Mouse (Mus musculus): ENCODE measurements around the gene Ift52.
"Not testable (repeated sequence)": the region's sequence is repeated elsewhere in the genome, so short reads cannot be mapped to it uniquely, and the experiment has no call there.

The Ift52 gene

DNA sequence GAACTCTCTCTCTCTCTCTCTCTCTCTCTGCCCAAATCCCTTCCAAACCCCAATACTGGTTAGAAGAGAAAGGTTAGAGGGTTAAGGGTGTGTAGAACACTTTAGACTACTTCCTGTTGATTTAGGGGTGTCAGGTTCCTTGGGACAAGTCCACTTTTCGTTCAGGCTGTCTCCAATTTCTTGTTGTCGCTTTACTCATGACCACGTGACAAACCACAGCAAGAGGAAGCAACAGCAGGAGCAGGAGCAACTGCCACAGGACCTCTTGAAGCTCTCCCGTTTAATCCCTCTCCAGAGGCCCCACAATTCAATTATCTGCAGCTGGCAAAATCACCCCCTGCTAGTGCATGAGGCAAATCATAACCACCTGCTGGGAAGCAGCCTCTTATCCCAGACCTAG lies 15.5 kb downstream of the Ift52 start:
- DNase-seq, result no peak

DNA sequence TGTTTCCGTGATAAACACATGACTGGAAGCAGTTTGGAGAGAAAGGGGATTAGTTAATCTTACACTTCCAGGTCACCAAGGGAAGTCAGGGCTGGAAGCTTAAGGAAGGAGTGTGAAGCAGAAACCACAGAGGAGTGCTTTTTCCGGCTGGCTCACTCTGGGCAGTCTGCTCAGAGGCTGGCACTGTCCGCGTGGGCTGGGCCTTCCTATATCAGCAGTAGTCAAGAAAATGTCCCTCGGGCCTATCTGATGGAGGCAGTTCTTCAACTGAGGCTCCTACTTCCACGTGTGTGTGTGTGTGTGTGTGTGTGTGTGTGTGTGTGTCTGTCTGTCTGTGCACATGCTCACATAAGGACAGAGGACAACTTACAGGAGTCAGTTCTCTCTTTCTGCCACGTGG lies 22.8 kb downstream of the Ift52 start:
- DNase-seq, result no peak

DNA sequence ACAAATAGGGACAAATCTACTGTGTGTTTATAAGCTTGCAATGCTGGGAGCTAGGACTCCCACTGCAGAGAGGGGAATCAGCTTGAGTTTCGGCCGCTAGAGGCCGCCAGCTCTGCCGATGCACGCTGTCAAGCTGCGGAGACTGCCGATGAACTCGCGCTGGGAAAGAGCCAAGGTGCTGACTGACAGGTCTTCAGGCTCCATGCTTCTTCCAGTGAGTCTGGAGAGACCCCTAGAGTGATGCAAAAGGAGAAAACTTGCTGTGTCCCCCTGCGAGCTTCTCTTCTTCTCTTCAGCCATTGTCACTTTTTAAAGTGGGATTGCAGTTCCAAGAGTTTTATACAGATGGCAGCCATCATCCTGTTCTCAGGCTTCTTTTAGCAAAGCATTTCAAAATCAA lies 31.0 kb downstream of the Ift52 start:
- DNase-seq, result peak; percentile 80 to 88

DNA sequence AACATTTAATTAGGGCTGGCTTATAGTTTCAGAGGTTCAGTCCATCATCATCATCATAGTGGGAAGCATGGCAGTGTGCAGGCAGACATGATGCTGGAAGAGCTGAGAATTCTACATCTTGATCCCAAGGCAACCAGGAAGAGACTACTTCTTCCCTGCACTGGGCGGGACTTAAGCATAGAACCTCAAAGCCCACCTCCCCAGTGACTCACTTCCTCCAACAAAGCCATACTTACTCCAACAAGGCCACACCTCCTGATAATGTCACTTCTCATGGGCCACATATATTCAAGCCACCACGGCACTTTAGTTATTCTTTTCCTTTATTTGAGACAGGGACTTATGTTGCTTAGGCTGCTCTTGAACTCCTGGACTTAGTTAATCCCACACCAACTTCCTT lies 32.0 kb downstream of the Ift52 start:
- DNase-seq, result no peak

DNA sequence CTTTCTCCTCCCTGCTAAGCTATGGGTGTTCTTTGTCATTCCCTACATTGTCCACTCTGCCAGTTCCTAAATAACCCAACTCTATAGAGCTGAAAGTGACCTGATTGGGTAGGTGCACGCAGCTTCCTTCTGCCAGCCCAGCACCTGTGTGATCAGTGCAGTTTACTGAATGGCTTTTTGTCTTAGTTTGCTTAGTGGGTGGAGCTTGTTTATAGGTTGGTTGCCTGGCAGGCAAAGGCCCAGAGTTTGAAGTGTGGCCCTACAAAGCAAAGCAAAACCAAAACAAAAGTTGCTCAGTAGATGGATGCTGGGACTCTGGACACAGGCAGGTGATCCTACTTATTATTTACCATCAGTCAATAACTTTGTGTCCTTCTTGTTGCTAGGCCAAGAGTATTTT lies 34.5 kb downstream of the Ift52 start:
- no peak for DNase-seq

DNA sequence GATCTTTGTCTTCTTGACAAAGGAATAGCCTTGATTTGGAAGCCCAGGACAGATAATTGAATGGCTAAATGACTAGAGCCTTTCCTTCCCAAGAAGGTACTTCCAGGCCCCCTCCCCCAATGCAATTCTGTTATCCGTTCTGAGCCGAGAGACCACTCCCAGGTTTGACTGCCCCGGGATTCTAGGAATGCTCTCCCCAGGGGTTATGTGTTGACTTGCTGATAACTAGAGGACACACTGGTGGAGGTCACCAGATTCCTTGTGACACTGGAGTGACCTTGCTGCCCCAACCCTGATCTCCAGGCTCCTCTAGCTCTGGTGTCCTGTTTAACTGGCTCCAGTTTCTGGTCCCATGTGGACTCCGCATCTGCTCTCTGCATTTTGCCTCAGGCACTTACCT lies 34.9 kb downstream of the Ift52 start:
- no peak for DNase-seq

DNA sequence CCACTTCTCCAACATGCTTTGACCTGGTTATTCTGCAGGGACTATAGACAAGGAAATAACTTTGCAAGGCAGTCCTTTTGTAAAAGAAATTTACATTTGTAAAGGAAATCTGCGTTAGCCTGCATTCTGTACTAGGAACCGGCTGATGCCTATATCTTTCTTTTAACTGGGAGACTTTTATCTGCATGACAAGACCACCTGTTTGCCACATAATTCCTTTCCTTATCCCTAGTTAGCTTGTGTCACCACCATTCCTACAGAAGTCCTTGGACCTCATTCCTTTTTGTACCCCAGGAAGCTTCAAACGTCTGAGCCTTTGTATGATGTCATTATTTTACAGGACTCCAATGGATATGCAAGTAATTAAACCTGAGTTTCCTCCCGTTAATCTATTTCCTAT lies 35.7 kb downstream of the Ift52 start:
- DNase-seq, result no peak

DNA sequence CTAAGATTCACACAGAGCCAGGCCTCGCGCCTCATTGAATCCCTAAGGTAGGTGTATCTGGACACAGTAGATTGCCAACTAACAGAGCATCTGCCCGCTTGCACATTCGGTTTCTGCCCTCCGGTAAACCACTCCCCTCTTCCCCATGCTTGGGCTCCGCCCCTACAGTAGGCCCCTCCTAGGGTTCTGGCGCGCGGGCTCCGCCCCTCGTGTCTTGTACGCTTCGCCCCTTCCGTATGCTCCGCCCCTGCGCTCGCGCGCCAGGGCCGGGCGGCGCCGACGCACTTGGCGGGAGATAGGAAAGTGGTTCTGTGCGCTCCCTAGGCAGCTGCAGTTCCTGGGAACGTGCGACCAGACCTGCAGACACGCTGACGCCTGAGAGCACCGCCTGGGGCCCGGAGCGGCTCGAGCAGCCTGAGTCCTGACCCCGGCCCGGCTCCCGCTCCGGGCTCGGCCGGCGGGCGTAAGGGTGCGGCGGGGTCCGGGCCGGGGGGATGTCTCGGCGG lies 37.2 kb downstream of the Ift52 start, which contains the start of gene Mybl2:
Gene Mybl2, plus strand, starts transcription at position 353 of the 506 bp plus-strand sequence.
- peak; percentile 85 to 87 for DNase-seq

DNA sequence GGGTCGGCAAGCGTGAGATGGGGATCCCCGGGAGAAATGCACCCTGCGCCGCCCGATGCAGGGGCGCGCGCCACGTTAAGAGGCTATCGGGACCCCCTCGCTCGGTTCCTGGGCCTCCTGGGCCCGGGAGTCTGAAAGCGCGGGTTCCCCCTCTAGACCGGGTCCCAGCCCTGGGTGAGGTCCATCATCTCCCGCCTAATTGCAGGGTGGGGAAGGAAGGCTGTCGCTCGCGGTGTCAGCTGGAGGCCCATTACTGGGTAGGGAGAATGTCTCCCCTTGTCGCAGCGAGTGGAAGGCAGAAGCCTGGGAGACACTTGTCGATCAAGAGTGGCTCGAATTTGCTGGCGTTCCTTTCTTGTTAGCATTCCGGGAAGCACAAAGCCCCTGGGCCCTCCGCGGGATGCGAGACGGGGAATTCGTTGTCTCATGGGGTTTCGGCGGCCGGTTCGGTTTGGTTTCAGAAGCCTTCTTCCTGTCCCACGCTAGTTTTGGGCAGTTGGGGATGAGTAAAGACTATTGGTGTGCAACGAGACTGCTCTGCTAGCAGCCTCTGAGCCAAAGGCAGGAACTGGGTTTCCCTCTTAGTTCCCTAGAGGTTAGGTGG lies 37.8 kb downstream of the Ift52 start:
- peak; percentile 7 to 10 for DNase-seq

DNA sequence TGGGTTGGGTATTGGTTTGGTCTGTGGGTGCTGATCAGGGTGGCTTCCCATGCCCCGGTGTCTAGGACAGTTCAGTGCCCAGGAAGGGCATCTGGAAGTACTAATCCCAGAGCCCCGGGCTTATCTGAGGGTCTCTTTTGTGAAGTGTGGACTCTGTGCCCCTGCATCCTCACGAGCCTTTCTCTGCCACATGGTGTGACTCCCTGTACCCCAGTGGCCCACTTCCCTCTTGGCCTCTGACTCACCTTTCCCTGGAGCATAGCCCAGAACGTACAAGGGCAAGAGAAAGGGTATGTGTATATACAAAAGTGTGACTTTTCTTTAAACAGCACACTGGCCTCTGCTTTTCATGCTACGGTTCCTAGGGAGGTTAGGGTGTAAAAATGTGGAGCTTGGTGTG lies 38.6 kb downstream of the Ift52 start:
- DNase-seq, result no peak

DNA sequence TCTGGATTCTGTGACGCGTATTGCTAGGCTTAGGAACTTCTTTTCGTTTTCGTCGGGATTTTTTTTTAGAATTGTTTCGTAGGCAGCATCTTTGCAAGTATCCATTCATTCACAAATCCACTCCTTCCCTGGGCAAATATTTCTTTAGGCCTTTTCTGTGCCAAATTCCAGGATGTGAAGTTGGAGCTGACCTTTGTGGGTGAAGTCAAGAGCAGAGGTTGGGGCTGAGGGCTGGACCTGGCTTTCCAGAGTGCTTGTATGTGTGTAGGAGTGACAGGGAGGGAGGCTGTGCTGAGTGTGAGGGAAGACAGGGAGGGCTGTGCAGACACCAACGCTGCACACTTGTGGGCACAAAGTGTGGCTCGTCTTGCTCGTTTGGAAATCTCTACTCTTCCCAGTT lies 39.4 kb downstream of the Ift52 start:
- DNase-seq, result no peak

DNA sequence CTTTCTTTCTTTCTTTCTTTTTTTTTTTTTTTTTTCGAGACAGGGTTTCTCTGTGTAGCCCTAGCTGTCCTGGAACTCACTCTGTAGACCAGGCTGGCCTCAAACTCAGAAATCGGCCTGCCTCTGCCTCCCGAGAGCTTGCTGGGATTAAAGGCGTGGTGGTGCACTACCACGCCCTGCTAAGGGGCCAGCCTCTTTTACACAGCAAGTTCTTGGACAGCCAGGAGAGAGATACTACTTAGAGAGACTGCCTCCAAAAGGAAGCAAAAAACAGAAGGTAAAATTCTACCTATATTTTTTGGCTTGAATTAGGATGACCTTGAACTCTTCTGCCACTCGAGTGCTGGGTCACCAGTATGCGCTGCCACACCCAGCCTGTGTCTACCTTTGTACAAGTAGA lies 41.8 kb downstream of the Ift52 start:
- not testable (repeated sequence) for DNase-seq

DNA sequence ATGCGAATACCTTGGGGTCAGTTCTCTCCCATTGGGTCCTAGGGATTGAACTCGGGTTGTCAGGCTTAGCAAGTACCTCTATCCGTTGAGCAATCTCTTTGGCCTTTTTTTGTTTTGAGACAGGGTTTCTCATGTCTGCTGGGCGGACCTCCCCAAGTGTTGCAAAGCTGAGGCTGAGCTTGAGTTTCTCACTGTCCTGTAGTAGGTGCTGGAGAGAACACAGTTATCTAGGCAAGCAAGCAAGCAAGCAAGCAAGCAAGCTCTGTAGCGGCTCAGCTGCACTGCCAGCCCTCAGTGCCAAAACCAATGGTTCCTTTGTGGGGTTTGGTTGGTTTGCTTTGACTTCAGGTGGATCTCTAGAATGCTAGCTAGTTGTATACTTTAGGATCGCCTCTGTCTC lies 43.5 kb downstream of the Ift52 start:
- no peak for DNase-seq

DNA sequence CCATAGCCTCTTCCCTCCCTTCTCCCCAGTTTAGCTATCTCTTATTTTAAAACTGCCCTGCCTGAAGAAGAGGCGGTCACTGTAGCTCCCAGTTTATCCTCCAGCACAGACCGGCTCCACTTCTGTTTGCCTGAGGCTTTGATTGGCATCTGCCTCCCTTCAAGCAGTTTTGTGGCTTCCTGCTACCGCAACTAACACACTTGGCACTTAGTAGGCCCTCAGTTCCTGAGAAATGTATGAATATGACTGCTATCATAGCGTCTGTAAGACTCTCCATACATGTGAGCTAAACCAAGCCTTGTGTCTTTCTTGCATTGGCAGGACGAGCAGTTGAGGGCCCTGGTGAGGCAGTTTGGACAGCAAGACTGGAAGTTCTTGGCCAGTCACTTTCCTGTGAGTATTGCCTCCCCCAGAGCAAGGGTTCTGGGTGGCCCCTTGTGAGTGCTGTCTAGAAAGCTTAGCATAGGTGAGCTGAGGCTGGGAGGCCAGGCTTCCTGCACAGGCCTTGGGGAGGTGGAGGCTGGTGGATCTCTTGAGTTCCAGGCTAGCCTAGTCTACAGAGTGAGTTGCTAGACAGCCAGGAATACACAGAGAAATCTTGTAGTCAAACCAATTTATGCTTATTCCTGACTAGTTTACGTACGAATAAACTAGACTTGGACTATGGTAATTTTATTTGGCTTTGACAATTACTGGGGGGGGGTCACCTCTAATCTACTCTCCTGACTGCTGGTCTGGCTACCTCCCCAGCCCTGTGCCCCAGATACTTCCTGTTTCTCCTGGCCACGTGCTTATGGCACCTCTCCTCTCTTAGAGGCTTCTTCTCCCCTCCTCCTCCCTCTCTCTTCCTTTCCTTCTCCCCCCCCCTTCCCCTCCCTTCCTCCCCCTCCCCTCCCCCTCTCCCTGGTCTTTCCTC lies 44.3 kb downstream of the Ift52 start:
- DNase-seq, result no peak

DNA sequence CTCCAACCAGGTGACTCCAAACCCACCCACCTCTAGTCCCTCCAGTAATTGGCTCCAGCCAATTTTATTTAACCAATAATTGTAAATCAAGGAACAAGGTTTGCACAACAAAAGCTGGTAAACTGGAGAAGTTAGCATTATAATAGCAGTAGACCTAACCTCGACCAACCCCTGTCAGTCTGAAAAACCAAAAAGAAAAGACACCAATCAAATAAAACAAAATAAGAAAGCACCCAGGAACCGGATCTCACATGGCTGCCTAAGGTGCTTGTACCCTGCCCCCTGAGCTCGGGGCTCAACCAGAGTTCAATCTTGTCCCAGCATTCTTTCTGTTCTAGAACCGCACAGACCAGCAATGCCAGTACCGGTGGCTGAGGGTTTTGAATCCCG lies 45.0 kb downstream of the Ift52 start:
- DNase-seq, result no peak

DNA sequence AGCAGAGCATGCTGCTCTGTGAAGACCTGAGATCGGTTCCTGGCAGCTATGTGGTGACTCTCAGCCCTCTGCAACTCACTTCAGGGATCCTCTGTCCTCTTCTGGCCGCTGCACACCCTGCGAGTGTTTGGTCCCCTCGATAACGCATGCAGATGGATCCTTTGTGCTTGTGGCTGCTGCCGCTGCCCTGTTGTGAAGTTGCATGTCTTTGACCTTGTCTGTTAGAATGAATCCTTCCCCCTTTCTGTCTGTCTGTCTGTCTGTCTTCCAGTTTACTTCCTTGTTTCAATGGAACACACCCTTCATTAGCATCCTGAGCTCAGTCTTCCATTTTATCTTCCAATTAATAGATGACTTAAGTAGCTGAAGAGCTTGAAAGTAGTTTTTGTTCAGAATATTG lies 49.2 kb downstream of the Ift52 start:
- no peak for DNase-seq

DNA sequence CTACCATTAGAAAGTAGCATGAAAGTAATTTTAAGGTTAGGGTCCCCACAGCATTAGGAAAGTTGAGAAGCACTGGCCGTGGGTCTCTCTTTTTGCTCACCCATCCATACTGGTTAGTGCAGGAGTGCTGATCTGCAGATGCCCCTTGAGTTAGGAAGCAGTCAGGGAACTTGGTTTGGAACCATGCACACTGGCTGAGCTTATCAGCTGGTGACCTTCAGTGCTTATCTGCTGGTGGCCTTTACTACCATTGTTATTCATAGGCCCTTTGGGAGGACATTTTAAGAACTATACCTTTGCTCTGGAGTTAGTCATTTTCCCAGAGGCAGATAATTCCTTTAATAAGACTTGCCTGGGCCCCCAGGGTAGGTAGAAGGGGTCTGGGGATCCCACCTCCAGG lies 50.1 kb downstream of the Ift52 start:
- DNase-seq, result no peak

DNA sequence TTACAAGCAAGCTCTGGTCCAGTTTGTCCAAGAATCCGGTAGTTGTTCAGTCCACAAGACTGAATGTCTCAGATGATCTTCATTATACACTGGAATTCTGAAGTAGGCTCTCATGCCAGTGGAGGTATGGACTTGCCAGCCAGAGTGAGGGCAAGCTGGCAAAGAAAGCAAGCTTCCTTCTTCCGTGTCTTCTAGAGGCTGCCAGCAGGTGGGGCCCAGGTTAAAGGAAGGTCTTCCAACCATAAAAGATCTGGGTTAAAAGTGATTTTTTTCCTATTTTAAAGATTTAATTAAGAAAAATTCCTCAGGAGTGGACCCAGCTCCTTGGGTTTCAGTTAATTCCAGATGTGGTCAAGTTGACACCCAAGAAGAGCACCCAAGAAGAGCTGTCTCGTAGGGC lies 53.1 kb downstream of the Ift52 start:
- no peak for DNase-seq

DNA sequence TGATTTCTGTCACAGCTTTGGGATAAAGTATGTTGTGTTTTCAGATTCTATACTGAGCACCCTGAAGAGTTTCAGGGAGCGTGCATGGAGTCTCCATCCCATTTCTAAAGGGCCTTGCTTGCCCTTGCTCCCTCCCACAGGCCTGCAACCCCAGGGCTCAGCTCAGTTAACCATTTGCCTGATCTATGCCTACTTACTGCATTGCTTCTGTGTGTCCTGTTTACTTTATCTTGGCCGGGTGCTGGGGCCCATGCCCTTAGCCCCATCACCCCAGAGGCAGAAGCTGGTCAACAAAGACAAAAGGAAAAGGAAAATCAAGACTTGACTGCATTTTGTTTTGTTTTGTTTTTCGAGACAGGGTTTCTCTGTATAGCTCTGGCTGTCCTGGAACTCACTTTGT lies 54.4 kb downstream of the Ift52 start:
- DNase-seq, result no peak

DNA sequence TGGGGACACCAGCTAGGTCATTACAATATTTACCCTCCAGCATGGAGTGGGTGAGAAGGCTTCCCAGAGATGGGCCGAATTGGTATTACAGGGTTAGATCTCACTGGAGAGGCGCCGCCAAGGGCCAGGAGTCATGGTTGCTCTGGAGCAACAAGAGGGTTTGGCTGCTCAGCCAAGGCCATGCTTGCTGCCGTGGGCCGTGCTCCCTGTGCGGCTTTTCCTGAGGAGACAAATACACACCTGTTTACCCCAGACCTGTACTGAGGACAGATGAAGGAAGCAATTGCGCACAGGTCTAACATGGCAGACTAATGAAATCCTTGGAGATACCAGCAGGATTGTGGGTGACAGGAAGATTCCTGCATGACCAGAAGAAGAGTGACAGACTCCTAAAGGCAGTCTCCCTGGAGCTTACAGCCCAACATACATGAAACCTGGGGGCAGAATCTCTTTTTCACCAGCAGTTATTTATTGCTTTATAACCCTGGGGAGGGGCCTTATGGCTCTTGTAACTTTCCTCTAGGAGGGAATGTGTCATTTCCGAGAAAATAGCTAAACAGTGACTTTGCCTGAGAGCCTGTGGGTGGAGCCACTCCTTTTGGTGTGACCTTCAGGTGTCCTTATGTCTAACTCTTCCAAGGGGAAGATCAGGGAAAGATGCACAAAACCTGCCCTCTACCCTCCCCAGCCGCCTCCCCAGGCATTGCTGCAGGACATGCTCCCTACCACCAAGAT lies 56.0 kb downstream of the Ift52 start:
- no peak for DNase-seq

DNA sequence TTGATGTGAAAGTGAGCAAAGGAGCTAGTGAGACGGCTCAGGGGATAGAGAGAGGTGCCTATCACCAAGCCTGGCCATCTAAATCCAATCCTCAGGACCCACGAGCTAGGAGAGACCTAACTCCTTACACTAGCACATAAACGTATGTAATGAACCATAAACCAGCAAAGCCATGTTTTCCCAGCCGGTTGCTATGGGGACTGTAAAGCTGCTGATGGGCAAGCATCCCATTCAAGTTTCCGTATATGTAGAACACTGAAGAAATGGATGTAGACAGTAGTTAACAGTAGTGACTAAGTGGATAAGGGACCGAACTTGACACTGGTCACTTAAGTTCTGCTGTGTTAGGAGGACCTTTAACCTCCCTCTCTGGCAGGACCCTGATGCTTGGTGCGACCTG lies 56.9 kb downstream of the Ift52 start:
- no peak for DNase-seq

DNA sequence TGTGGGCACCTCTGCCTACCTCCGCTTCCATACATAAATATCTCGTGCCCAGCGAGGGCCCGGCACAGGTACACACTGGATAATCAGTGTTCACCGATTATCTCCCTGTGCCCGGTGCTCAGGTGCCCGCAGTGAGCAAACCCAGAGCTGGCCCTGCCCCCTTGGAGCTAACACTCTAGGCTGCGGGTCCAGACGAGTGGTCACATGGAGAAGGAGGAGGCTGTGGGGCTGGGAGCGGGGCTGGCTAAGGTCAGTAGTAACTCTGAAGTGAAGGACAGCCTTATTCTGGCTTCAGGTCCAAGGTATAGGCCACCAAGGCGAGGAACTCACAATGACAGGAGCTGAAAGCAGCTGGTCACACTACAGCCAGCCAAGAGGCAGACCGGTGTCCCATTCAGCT lies 57.7 kb downstream of the Ift52 start:
- no peak for DNase-seq

DNA sequence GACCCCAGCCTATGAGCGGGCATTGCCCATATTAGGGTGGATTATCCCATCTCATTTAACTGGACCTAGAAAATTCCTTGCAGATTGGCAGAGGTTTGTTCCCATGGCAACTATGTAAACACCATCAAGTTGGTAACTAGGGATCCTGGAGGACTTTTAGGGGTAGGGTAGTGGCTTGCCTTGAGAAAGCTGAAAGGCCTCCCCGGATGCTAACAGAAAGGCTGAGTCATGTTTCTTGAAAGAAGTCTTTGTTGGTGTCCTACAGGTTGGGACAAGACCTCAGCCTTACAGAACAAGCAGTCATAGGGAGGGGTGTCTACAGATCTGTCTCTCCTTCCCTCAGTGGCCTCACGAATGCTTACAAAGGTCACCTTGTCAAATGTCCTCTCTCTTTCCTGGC lies 58.1 kb downstream of the Ift52 start:
- DNase-seq, result no peak

DNA sequence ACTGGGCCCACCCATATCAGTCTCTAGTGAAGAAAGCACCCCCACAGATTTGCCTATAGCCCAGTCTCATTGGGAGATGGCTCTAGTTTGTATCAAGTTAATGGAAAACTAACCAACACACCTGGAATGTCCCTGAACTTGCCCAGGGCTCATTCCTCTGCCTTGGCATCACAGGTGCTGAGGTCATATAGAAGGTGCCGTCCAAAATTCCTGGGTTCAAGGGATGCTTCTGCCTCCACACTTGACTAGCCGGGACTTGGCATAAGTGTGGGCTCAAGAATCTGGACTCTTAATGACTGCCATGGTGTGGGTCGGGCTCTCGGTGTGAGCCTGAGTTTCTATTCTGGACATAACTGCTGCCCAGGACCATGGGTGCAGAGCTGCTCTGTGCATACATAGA lies 61.9 kb downstream of the Ift52 start:
- DNase-seq, result no peak

Measured in cerebellum, postnatal 14 days (tissue).